Mouse (Mus musculus) naive thymus-derived CD4-positive, alpha-beta T cell, adult 5 months (primary cell): ENCODE data around the gene Clstn3. TPM values are rescaled to one million over a fixed set of nuclear protein-coding genes. Genes with fewer than 3 reads are reported as not detected.

ENCODE experiments used
- polyA plus RNA-seq: library from polyadenylated mRNA; unstranded; fragments of 100-300 nt; shearing (Covaris generic); gene quantifications from one replicate; pipeline ENCODE4 v1.2.1, GENCODE M21; 2017

The Clstn3 gene
- polyA plus RNA-seq: 0.85 TPM

DNA sequence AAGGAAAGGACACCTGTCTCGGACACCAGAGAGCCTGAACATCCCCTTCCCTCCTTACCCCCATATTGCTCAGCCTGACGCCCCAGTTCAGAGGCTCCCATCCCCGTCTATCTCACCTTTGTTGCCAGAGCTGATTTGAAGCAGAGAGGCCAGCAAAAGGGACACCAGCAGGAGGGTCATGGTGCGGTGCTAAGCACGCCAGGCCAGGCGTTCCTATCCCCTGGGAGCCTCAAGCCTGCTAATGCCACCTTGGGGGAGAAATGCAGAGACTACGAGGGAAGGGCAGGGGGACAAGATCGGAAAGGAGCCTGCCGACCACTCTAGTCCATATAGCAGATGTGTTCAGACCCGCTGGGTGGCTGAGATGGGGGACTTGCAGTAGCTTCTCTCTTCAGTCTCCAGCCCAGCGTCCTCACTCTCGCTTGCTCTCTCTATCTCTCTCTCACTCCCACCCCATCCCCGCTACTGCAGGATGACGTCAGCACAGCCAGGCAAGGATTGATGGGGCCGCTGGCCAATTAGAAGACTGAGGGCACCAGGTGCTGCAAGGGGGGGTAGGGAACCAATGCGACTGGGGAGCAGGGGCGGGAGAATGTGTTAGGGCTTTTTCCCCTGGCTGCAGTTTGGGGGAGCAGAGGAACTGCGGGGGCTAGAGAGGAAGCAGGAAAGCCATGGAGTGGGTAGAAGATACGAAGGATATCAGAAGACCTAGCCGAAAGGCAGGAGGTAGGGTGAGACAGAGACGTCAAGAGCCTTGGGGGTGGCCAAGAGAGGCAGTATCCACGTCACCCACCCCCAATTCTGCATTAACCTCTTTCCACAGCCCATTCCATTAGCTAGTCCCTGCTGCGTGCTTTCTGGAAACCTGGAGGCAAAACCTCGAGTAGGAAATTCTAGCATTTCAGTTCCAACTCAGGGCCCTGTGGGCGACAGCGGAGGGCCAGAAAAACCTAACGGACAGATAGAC is at the start of gene Clstn3:
TSS of gene Clstn3 (minus strand) at position 490 of the 967 bp plus-strand sequence.

DNA sequence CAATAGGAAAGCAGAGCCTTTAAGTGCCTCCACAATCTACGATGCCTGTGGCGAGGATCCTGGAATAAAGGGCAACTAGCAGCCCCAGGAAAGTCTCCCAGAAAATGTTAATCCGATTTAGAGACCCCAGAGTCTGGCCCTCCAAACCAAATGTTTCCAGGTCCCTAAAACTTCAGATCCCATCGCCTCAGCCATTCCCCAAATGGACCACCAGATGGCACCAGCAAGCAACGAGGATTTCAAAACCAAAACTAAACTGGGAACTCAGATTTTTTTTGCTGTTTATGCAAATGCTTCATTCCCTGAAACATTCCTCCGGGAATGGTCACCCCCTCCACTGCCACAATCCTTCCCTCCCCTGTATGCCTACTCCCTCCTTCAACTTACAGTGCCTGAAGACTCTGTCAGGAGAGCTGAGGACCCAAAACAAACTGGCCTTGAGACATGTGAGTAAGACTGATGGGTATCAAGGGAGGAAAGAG is 47.8 kb upstream of the Clstn3 start, which contains the start of gene C1ra:
TSS of gene C1ra (plus strand) at position 51 of the 482 bp plus-strand sequence.

DNA sequence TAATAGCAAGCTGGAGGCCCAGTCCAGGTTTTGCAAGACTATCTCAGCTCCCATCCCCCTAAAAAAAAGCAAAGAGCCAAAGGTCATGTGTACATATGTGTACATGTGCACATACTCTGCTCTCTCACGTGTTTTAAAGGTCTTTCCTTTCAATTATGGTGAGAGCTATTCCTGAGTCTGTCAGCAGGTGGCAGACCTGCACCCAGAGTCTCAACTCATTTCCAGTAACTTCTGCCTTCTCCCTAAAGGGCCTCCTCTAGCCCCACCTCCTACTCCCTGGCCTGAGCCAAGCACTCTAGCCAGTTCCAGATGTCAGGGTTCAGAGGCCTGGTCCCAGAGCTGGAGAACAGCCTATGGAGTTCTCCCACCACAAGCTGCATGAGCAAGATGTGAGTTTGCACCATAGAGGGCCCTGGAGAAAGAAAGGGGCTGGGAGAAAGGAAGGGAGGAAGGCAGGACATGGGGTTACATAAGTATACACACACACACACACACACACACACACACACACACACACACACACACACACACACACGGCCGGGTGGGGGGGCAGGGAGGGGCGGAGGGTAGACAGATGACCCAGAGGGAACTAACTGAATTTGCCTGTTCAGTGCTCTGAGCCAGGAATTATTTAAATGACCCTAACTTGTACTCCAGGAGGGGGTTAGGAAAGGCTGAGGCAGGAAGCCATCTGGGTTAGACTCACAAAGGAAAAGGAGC is 28.4 kb upstream of the Clstn3 start, which contains the start of gene C1rl:
TSS of gene C1rl (plus strand) at position 272 of the 720 bp plus-strand sequence.

DNA sequence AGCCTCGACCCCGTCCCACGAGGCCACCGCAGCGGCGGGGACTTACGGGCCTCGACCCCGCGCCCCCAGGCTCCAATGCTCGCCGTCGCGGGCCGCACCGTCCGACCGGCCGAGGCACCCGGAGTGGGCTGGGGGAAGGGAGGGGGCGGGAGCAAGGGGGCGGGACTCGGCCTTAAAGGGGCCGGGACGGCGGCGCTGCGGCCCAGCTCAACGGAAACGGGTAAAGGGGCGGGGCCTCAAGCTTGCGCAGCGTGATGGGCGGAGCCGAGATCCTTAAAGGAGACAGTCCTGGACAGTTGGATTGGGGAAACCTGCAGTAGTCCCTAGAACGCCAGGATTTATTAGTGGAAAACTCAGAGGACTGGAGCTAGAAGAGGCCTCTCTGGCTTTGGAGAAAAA is 49.7 kb downstream of the Clstn3 start, which contains the start of gene Pex5:
TSS of gene Pex5 (minus strand) at position 141 of the 399 bp plus-strand sequence.

Other genes with a start within 250 kb of the Clstn3 start
- gene Vmn2r27, start 232.9 kb downstream of the Clstn3 start, polyA plus RNA-seq: not detected
- 0.70 TPM for gene Cd163, start 160.1 kb downstream of the Clstn3 start, polyA plus RNA-seq
- gene Pex5, start 49.7 kb downstream of the Clstn3 start, polyA plus RNA-seq: 67.9 TPM
- not detected for gene C1rl, start 28.3 kb upstream of the Clstn3 start, polyA plus RNA-seq
- gene C1ra, start 47.6 kb upstream of the Clstn3 start, polyA plus RNA-seq: not detected
- not detected for gene C1s1, start 77.6 kb upstream of the Clstn3 start, polyA plus RNA-seq
- not detected for gene C1rb, start 105.5 kb upstream of the Clstn3 start, polyA plus RNA-seq
- not detected for gene C1s2, start 171.3 kb upstream of the Clstn3 start, polyA plus RNA-seq
- gene Lpcat3, start 198.2 kb upstream of the Clstn3 start, polyA plus RNA-seq: 54.5 TPM
- 347 TPM for gene Emg1, start 247.4 kb upstream of the Clstn3 start, polyA plus RNA-seq
- 133 TPM for gene Phb2, start 247.5 kb upstream of the Clstn3 start, polyA plus RNA-seq